Mouse (Mus musculus) left cerebral cortex, postnatal 25 days (tissue): ENCODE measurements at regions not wholly inside any gene's neighbourhood (a gene's known extent, or its start where the extent isn't known, plus 50 kb on each side); places are given as distances from the start of the nearest gene placed in this dataset.
A peak's percentile ranks its signal among the peaks of the same experiment; 100 is the strongest.

Source experiments
- DNase-seq, 2 experiments: peaks; one replicate each; pipeline ENCODE4 v3.0.0; 2022; ENCODE audit warnings: low spot score in 2 of 2, mixed read lengths in 1 of 2
- intact Hi-C: fragments of 180-260 bp; cut with DNase I; formaldehyde crosslinking; loops from one replicate; pipeline ENCODE4 v1.15.1; 2025

DNA sequence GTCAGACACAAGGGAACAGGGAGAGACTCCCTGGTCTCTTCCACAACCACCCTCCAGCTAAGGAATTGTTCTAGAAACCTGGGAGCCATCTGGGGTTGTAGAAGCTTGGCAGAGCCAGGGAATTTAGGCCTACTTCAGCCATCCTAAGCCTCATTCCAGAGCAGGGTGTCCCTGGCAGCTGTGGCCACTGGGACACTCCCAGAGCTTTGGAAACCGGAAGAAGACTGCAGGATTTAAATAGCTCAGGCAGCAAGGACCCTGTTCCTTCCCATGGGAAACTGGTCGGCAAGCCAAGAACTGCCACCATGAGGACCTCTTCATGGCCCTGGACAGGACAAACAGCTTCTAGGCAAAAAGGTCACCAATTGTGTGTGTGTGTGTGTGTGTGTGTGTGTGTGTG lies 239.9 kb downstream of the Bcor start:
- no peak for DNase-seq
- intact Hi-C loops, result no loop called here

DNA sequence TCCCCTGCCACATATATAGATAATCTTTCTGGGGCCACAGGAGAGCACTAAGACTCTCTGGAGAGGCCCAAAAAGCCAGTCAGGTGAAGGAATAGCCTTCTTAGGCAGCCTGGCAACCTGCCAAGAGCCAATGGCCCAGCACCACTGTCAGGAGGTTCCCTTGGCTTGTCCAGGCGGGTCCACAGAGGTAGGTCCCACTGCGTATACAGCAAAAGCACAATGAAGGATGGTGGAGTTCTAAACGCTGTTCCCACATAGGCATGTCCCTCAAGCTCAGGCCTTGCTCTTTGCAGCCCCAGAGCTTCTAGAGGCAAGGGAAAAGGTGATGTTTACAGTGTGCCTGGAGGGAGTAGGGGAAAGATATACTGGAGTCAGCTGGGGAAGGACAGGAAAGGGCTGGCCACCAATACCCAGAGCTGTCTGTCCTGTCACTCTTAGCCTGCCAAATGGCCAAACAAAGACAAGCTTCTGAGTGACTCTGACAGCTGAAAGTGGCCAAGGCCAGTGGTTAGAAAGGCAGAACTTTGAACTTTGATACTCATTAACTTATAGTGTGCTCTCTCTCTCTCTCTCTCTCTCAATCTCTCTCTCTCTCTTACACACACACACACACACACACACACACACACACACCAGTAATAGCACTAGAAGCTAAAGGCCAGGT lies 235.4 kb downstream of the Bcor start:
- no peak for DNase-seq
- intact Hi-C loops, result no loop called here

DNA sequence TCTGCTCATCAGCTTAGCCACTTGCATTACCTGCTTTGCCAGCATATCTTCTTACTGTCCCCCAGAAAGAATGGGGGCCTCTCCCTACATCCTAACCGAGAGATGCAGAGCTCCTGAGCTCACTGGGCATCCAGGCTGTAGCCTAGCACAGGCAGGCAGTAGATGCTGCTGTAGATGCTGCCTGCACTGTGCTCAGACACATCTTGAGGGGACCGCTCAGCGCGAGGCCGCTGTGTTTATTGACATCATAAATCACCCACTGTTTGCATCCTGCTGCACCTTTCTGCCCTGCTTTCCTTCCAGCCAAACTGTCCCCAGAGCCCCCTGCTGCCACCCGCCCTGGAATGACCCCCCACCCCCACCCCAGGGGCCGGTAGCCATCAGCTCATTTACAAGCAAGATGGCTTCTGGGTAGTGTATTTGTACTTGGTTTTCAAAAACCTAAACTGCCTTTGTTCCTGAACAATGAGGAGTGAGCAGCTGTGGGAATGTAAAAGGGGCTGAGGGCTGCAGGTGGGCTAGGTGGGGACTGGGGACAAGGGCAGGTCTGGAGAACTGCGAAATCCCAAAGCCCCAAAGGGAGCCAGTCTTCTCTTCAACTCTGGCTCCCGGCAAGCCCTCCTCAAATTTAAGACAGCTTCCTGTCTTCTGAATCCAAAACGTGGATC lies 233.2 kb downstream of the Bcor start:
- intact Hi-C loops, result no loop called here
- DNase-seq, result no peak

DNA sequence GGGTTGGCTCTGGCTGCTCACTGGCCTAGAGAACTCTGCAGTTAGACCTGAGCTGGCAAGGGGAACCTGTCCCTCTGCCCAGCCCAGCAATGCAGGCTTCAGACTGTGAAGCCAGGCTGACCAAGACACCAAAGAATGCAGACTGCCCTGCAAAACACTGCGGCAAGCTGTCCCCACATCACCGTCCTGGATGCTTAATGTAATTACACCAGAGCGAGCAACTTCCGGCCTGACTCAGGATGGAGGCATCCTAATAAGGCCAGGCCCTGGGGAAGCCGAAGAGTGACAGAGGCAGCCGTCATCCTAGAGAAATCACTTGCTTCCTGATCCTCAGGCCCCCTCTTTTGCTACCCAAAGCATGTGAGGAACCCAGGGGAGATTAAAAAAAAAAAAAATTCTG lies 230.7 kb downstream of the Bcor start:
- intact Hi-C loops, result no loop called here

DNA sequence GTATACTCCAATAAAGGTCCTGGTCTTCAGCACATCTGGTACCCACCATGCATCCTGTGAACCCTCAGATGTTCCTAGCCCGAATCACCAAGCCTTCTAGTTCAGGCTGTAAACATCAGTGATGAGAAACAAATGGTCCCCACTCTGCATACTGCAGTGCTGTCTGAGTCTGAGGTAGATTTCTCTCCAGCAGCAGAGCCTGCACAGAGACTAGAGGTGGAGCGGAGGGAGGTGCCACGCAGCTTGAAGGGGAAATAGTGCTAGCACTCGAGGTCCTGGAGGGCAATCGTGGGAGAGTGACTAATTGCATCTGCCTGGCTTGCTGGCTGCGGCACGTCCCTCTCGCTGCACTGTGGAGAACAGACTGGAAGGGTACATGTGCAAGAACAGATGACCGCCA lies 228.7 kb downstream of the Bcor start:
- DNase-seq, result no peak
- intact Hi-C loops, result no loop called here

More for the DNA sequence above, 230.7 kb downstream of the Bcor start:
- no peak for DNase-seq

DNA sequence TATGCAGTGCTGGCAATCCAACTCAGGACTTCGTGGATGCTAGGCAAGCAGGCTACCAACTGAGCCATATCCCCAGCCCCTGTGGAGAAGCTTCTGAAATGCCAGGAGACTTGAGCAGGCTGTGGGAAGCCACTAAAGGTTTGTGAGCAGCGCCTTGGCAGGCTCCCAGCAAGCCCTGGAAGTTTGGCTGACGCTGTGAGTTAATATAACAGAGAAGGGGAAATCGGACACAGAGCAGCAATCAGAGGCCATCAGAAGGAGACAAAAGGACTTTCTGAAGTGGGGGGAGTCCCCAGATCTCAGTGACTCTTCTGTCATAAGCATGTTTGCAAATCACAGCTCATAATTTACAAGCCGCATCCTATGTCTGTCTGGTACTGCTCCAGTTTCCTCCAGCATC lies 224.8 kb downstream of the Bcor start:
- intact Hi-C loops, result no loop called here
- DNase-seq, result peak; percentile 21 to 32

DNA sequence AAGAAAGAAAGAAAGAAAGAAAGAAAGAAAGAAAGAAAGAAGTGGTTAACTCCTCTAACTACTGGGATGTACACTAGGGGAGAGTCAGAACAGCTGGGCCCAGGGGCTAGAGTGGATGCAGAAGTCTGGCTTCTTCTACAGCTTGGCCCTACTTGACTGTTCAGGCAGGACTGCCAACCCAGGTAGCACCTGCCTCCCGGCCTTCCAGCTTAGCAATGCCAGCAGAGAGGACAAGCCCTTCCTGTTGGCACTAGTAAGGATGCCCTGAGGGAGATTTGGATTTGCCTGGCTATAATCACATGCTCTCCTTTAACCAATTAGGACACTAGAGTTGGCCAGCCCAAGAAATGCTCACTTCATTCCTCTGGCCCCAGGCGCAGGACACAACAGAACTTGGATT lies 219.9 kb downstream of the Bcor start:
- intact Hi-C loops, result no loop called here
- DNase-seq, result no peak

DNA sequence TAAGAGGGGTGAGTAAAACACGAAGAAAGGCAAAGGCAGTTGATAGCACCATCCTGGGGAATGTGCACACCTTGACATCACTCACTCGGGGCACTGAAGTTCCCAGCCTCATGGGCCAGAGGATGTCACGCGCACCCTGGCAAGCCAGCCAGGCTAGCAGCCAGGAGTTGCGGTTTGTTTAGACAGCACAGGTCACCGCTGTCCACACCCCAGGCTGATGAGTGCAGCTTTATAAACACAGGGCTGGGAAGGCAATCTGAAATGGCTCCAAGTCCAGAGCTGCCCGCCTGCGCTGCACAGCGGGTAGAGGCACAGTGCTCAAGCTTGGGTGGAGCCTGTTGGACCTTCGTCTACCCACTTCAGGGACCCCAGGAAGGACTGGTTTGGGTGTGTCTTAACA lies 216.8 kb downstream of the Bcor start:
- DNase-seq, result no peak

DNA sequence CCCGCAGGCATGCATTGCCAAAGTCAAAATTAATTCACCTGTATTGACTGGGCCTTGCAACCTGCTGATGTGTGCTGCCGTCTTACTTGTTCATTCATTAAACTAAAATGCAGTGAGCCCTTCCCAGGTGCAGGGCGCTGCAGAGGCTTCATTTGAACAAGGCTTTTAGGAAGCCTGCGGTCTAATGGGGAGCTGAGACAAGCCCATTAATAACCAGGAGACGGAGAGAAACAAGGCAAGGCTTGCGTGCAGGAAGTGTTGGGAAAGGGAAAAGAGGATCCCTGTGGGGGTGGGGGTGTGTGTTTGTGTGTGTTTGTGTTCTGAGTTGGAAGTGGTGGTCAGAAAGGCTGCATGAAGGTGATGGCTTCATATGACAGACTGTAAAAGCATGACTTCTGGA lies 215.6 kb downstream of the Bcor start:
- no peak for DNase-seq
- intact Hi-C loops, result no loop called here

More for the DNA sequence above, 216.8 kb downstream of the Bcor start:
- intact Hi-C loops, result no loop called here

DNA sequence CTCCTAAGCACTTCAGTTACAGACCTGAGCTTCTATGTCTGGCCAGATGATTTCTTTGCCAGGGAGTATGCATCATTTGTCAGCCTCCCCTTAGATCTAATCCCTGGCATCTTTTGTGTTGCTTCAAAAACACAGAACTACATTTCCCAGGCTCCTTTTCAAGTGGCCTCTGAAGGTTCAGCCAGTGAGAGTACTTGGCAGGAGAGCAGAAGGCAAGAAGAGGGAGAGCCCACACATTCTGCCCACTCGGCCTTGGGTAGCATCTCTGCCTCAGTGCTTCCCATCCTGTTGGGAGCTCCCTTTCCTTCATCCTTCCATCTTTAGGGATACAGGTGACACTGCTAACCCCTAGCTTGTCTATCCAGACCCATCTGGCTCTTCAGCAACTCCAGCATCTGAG lies 214.9 kb downstream of the Bcor start:
- intact Hi-C loops, result no loop called here
- peak in 1 of 2 experiments; percentile 21 for DNase-seq

DNA sequence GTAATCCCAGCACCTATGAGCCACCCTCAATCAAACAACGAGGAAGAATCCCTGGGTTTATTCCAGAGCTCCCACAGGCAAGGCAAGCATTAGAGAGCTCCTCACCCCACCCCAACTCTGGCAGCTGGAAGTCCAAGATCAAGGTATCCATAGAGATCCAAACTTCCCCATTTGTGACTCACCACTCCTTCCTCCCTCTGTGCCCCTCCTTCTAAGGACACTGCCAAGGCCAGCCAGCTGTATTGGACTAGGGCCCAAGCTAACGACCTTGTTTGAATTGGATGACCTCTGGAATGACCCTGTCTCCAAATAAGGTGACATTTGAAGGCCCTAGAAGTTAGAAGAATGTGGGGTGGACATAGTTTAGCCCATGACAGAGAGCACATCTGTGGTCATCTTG lies 208.0 kb downstream of the Bcor start:
- no peak for DNase-seq
- intact Hi-C loops, result no loop called here

DNA sequence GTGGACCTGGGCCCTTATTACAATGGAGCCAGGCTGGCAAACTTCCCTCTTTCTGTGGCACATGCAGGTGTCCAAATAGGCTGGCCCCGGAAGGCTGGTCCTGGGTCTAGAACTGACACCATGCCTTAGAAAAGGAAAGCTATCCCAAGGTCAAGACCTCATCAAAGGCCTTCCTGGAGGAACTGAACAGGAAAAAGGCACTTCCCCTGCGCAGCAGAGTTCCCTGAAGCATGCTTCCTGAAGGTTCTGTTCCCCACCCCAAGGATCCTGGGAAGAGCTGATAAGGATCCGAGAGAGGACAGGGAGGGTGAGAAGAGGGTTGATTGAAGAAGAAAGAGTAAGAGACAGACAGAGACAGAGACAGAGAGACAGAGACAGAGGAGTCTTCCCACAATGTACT lies 204.0 kb downstream of the Bcor start:
- intact Hi-C loops, result no loop called here
- no peak for DNase-seq

DNA sequence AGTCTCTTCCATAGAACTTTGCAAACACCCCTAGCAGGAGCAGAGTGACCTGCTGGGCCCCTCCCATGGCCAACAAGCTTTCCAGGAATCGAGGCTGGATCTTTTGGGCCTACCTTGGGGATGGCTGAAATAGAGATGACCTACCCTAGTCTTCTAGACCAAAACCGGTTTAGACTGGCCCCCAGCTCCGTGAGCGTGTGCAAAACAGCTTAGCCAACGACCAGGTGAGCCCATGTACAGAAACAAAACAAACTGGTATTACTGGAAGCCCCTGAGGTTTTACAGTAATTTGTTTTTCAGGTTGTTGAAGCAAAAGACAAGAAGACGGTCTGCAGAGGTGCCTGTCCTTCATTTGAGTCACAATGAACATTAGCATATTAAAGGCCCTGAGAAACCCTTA lies 203.1 kb downstream of the Bcor start:
- intact Hi-C loops, result no loop called here

DNA sequence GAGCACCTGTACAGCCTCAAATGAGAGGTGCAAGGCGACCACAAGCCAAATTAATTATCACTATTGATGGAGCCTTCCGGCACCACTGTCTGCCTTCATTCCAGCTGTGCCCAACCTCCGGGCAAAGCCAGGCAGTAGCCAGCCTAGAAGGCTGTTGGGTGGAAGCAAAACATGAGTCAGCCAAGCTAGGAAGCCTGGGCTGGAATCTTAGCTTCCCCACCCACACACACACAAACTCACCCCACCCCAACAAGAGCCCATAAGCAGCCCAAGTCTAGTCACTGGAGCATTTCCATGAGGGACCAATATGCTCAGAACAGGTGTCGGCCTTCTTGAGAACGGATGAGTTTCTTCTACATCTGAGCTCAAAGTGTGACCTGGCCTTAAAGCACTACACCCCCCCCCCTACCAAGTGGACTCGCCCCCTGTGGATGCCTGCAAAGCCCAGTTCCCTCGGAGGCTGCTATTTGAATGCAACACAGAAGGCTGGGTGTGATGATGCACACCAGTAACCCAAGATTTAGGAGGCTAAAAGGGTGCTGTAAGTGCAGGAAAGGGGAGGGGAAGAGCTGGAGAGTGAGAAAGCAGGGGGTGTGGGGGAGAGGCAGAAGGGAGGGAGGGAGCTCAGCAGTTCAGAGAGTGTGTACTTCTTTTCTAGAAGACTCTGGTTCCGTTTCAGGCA lies 200.1 kb downstream of the Bcor start:
- intact Hi-C loops, result no loop called here
- peak in 1 of 2 experiments; percentile 62 for DNase-seq

More for the DNA sequence above, 203.1 kb downstream of the Bcor start:
- no peak for DNase-seq

DNA sequence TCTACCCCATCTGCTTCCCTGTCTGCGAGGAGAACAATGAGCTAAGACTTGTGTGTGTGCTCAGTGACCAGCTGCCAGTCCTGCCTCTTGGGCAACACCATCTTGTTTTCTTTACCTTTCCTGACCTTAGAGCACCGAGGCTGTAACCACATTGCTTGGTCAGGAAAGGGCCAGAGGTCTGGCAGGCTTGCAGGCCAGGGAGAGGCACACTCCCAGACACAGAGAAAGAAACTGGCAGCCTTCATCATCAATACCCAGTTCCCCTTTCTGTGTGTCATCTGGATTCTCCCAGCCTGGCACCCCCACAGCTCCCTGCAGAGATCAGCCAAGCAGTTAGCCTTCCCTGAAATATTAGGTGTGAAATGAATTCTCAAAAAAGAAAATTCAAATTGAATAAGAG lies 198.8 kb downstream of the Bcor start:
- intact Hi-C loops, result no loop called here
- no peak for DNase-seq

DNA sequence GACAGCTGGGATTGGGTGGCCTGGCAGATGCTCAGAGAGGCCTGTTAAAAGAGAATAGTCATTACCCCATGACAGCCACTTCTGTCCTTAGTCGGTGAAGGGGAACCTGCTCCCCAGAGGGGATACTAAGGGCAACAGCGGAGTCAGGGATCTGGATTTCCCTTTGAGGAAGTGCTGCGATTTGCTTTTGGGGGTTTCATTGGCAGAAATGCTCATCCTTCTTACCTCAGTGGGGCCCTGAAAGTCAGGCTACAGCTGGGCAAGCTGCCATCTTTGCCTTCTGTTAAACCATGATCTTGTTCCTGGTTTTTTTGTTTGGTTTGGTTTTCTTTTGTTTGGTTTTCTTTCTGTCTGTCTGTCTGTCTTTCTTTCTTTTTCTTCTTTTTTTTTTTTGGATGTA lies 195.7 kb downstream of the Bcor start:
- no peak for DNase-seq
- intact Hi-C loops, result no loop called here

DNA sequence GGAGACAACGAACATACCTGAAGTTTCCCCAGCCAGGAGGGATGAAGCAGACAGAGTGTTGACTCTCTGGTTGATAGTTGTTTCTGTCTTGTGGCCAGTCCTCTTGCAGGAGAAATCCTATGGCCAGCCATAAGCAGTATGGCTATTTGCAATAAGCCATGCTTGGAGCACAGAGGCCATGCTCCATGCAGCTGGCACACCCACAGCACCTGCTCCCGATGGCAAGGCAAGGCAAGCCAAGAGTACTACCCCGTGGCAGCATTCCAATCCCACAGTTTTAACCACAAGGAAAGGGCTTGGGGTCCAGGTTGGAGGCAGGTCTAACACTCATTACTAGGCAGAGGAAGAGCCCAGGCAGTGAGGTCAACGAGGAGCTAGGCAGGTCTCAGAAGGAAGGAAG lies 181.5 kb downstream of the Bcor start:
- DNase-seq, result no peak
- intact Hi-C loops, result no loop called here

DNA sequence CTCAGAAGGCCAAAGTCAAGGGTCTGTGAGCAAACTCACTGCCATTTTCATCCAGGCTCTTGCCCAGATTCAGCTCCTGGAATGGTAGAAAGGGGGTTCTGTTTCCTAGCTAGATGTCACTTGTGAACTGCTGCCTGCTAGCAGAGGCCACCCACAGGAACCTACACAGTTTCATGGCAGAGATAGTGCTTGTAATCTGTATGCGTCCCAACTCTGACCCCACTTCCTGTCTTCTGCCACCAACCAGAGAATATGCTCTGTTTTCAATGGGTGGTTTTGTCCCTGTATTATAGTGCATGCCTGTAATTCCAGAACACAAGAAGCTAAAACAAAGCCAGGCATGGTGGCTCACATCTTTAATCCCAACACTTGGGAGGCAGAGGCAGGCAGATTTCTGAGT lies 176.9 kb downstream of the Bcor start:
- intact Hi-C loops, result no loop called here

More for the DNA sequence above, 176.9 kb downstream of the Bcor start:
- DNase-seq, result no peak
